Mouse (Mus musculus) testis, postnatal 10 days (tissue): ENCODE data around the gene Gpatch4.

Experiments used
- DNase-seq: peaks from one replicate; pipeline ENCODE4 v3.0.0; 2021; ENCODE audit warnings: low spot score

Gpatch4 gene

DNA sequence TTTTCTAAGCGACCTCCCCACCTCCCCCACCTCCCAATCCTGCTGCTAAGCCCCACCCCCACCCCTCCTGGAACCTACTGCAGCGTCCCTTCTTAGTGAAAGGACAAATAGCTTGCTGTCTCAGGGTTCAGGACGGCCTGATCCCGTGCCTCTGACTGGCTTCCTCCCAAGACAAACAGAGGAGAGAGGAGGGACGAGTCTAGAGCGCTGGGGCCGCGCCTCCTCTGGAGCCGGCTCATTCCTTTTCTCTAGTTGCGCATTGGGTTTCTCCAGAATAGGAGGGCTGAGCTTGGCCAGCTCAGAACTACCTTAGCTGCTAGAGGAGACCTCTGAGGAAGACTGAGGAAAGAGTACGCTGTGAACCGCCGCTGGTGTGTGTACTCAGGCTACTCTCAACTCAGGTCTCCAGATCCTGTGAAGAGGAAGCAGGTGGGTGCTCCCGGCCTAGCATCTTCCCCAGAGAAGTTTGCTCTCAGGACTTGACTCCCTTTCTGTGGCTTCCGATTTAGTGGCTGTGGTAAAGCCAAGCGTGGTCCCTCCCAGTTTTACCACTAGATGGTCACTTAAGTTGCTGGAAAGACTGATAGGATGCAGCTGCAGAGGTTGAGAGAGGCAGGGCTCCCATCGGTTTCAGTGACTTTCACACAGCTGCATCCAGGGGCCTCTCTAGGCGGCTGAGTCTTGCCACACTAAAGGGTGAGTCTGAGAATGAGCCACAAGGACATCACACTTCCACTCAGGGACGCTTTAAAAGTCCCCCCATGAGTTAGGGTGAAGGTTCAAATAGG lies 12.1 kb upstream of the Gpatch4 start:
- DNase-seq, result peak; percentile 59

DNA sequence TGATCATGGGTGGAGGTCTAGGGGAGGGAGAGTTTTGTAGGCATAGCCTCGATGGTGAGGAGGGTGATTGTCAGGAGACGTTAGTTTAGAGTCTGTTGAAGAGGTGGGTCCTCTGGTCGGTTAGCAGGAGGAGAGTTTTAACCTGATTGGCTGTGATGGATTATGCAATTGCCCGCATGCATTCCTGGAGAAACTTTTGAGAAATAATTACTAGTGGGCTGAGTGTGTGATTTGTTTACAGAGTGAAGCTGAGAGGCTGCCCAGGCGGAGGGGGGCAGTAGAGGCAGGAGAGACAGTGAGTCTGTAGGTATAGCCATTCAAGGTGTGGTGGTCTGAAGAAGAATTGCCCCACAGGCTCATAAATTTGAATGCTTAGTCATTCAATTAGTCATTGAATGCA lies 9.4 kb upstream of the Gpatch4 start:
- DNase-seq, result no peak

DNA sequence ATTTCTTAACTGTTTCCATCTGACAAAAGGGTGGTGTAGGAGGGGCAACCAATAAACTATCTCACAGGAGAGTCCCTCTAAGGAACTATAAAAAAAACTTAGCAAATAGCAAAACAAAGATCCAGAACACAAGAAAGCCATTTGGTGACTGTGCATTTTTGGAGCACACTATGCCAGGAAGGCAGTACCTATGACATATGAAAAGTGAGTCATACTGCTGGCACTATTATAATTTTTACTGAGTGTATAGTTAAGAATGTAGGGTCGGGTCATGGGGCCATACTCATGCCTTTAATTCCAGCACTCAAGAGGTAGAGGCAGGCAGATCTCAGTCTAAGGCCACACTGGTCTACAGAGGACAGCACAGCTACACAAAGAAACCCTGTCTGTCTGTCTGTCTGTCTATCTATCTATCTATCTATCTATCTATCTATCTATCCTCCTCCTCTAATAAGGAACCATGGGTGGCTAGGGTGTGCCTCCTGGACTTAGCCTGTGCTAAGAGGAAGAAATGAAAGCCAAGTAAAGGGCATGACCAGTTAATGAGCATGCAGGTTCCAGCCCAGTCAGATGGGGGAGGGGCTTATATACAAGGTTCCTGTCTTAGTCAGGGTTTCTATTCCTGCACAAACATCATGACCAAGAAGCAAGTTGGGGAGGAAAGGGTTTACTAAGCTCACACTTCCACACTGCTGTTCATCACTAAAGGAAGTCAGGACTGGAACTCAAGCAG lies 7.2 kb upstream of the Gpatch4 start:
- no peak for DNase-seq

DNA sequence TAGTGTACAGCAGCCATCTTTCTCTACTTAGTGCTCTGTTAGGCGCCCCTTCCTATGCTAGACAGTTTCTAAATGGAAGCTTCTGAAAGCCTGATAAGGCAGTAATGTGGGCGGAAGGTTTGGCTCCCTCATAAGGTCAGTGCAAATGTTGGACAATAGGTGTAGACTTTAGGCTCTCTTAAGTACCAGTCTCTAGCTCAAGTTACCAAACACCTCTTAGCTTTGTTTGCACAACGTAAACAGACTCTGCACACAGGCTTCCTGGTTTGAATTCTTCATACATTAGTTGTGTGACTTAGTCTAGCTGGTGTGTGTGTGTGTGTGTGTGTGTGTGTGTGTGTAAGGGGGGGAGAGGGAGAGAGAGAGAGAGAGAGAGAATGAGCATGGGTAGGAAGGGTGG lies 6.6 kb downstream of the Gpatch4 start:
- no peak for DNase-seq

DNA sequence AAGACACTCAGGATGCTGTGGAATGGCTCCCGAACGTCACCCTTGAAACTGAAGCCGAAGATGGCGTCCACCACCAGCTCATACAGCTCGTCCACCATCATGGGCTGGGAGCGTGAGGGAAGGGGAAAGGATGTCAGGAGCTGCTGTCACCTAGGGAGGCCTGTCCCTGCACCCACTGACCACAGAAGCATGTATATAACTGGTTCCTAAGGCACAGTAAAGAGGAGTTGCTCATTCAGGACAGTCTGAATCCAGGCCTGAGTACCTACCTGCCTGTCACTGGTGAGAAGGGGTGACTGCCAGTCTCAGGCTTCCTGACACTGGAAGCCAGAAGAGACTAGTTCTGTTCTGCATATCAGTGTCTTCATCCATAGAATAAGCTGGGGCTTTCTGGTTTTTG lies 14.1 kb downstream of the Gpatch4 start:
- no peak for DNase-seq

DNA sequence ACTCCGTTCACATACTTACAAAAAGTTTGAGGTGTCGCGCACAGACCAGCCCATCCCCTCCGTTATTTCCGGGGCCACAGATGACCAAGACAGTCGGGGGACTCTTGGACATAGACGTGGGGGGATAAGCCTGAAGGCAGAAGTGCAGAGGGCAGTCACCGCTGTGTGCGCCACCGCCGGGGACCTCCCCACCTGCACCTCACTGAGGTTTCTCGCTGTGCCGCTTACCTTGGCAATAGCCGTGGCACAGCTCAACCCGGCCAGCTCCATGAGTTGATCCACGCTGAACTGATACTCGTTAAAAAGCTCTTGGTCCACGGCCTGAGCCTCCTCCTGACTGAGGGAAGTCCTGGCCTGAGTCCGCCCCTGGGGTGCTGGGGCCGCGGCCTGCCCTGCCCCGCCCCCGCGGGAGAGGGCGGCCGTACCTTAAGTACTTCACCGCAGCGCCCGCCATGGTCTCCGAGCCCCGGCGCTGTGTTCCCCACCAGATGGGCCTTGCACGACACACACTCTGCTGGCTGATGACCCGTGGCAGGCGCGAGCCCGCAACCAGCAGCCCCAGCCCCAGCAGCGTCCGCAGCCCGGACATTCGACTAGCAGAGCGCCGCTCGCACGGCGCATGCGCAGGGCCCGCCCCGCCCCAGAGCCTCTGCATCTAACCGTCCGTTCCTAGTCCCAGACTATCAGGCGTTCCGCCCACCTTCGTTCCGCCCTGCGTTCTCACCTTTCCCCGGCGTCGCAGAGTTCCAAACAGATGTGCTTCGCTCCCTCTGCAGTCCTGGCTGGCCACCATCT lies 15.2 kb downstream of the Gpatch4 start, which contains the start of gene Naxe:
Gene Naxe, minus strand, starts transcription at position 594 of the 795 bp plus-strand sequence.
- DNase-seq, result peak; percentile 89

DNA sequence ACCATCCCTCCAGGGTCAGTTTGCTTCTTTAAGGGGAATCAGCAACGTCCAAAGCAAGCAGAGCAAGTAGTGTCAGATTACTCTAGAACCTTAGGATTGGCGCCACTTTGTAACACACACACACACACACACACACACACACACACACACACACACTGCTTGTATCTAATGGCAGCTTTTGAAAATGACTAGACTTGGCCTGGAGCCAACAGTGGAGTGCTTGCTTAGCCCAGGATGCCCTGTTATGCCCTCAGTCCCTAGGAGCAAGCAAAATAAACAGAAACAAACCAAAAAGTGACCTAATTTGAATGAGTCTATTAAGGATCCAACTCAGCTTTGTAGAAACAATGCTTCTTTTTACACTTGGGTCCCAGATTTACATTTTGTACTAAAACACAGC lies 25.5 kb downstream of the Gpatch4 start:
- no peak for DNase-seq

DNA sequence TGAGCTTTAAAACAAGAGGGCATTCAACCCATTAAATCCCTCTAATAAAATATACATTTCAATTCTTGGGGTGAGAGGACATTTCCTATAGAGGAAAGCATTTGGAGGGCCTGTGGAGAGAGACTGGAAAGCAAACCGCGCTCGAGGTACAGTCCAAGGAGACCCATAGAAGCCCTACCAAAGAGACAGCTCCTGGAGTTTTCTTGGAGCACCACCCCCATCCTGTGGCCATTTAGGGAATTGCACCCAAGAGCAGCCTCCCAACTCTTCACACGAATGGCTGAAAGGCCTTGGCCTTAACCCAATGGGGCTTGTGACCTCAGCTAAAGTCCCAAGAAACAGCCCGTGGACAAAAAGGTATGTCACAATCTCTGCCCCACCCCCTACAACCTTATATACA lies 28.9 kb downstream of the Gpatch4 start:
- DNase-seq, result peak; percentile 92

DNA sequence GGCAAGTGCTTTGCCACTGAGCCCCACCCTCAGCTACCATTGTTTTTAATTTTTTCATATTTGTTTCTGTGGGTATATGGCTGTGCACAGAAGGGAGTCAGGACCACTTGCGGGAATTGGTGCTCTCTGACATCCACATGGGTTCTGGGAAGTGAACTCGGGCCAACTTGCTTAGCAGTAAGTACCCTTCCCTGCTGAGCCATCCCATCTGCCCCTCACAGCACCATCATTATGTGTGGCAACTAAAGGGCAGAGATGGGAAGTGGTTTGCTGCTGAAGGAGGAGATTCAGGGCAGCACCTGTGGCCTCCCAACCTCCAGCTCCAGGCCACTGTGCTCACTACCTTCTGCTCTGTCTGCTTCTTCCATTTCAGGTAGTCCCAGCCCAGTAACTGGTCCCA lies 30.7 kb downstream of the Gpatch4 start:
- no peak for DNase-seq

DNA sequence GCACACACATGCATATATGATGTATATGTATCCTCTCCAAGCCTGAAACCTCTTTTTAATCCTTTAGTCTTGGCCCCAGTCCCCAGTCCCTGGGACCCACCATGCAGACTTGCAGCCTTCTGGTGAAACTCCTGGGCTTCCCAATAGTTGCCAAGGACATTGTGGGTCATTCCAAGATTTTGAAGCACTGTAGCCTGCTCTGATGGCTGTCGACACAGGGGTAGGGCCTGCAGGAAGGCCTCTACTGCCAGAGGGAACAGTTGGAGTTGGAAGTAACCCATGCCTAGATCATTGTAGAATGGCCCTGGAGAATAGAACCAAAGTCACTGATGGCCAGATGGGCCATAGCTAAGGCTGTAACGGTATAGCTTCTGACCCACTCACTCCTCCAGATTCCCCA lies 31.4 kb downstream of the Gpatch4 start:
- no peak for DNase-seq

DNA sequence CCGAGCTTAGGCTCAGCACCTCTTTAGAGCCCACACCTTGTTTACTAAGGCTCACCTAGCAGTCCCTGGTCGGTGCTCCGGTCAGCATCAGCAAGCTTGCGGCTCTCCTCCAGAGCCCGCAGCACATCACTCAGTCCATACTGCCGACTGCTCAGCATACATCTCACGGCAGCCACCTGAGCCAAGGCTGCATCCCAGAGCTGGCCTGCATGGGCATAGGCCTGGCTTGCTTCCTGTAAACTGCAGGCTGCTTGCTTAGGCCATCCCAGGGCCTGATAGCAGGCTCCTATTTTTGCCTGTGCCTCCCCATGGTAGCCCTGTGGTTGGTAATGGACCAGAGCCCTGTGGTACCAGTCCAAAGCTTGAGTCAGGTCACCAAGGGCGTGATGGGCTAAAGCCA lies 31.9 kb downstream of the Gpatch4 start:
- no peak for DNase-seq

DNA sequence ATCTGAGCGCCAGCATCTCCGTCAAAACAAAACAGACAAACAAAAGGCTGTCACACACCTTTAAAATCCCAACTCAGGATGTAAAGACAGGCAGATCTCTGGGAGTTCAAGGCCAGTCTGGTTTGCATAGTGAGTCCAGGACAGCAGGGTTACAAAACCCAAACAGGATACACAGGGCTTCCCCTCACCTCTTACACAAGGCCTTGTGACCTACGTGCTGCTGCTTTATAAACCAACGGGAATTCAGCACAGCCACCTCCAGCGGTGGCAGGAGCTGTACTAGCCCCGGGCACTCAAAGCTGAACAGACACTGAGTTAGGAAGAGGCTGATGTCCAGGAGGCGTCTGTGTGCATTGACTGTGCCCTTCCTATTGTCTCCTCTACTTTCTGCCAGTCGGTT lies 34.5 kb downstream of the Gpatch4 start:
- no peak for DNase-seq

DNA sequence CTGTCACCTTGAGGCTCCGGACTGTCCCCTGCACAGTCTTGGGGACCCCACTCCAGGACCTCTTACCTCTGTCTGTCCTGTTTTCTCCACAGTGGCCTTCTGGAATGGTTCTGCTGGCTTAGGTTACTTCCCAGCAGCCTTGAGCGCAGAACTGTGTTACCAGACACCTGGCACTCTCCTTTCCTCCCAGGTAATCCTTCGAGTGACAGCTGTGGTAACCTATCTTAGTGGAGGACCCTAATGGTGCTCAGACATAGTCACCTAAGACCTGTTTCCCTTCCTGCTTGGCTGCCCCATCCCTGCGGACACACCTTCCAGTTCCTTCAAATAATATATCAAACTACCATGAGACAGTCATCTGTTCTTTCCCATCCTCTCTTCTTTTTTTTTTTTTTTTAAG lies 35.3 kb downstream of the Gpatch4 start, which contains the start of gene Ttc24:
Gene Ttc24, minus strand, starts transcription at position 101 of the 400 bp plus-strand sequence.
- no peak for DNase-seq

DNA sequence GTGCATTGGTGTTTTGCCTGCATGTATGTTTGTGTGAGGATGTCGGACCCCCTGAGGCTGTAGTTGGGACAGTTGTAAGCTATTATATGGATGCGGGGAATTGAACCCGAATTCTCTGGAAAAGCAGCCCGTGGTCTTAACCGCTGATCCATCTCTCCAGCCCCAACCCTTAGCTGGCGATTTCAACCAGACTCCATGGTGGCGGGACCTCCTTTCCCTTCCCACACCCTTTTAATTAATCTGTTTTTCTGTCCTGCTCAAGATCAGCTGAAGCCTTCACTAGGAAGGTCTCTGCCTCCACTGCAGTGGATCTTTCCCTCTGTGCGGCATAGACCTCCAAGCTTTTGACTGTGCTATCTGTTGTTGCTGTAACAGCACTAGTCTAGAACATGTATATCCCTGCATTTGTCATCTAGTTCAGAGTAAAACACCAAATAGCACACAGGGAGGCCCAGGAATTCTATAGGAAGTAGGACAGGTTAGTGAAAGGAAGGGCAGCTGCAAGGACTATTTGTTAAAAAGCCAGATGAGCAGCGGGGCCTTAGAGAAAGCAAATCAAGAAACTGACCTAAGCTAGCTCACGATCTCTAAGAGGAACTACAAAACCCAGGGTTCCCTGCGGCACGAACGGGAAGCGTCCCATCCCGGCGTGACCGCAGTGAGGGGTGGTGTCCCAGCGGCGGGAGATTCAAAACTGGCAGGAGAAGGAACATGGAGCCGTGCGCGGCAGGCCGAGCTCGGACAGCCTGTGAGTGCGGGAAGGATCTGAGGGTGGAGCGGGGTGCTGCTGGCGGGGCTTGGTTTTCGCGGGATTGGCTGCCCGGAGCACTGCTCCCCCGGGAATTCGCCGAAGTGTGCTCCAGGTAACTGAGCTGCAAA lies 38.7 kb downstream of the Gpatch4 start, which contains the start of gene Iqgap3:
Gene Iqgap3, plus strand, starts transcription at position 627 of the 879 bp plus-strand sequence.
- peak; percentile 94 for DNase-seq

DNA sequence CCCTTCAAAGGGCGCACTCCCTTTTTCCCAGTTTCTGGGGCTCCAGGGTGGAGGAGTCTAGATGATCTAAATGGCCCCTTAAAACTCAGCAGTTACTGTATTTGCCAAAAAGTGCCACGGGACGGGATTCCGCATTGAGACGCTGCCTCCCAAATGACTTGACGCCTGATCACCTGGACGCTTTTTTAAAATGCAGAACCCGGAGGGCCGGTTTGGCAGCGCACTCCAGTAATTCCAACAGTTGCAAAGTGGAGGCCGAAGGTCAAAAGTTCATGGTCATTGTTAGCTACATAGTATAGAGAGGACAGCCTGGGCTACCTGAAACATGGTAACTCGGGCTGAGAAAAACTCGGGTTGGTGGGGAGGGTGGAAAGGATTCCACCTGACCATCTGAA lies 39.3 kb downstream of the Gpatch4 start:
- no peak for DNase-seq

DNA sequence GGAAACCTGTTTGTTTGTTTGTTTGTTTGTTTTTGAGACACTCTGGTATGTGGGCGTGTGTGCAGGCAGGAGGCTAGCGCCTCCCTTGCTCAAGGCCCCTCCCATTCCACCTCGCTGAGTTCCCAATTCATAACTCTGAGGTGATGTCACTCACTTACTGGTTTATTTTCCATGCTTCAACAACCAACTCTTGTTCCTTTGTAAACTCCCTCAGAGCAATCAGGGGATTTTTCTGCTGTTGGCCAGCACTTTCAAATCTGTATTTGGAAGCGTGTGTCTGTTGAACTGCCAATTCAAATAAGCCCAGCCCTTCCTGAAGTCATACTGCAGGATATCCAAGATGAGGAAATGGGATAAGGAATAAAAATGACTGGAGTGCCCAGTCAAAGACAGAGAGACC lies 39.8 kb downstream of the Gpatch4 start:
- no peak for DNase-seq

DNA sequence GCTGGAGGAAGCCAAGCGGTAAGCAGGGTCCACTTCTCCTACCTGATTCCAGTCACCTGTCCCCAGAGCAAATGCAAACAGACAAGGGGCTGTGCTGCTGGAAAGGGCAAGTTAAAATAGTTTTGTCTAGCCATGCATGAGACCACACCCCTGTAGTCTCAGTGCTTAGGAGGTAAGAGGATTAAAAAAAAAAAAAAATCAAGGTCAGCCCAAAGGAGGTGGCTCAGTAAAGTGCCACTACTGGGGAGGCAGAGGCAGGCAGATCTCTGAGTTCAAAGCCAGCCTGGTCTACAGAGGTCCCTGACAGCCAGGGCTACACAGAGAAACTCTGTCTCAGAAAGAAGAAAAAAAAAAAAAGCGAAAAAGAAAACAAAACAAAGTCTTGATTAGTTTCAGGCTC lies 41.1 kb downstream of the Gpatch4 start:
- DNase-seq, result no peak

DNA sequence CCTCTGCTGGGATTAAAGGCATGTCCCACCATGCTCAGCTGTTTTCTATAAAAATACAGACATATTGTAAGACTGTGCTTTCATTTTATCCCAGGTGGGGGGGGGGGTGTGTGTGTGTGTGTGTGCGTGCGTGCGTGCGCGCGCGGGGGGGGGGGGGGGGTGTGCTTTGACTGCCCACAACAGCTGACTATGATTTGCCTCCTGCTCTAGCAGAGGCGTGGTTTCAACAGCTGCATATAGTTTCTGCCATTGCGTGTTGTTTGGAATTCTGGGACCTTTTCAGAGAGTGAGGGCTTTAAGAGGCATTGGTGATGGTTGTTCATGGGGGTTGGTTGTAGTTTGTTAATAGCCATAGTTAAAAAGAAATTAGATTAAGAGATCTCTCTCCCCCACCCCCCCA lies 42.6 kb downstream of the Gpatch4 start:
- no peak for DNase-seq

DNA sequence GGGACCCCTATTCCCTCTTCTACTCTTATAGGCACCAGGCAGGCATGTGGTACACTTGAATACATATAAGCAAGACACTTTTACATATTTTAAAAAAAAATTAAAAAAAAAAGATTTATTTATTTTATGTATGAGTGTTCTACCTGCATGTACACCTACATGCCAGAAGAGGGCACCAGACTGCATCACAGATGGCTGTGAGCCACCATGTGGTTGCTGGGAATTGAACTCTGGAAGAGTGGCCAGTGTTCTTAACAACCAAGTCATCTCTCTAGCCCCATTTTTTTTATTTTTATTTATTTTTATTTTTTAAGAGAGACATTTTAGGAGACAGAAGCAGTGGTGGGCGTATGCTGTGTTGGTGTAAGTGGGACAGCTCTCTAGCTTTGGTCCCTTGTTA lies 44.8 kb downstream of the Gpatch4 start:
- DNase-seq, result no peak

DNA sequence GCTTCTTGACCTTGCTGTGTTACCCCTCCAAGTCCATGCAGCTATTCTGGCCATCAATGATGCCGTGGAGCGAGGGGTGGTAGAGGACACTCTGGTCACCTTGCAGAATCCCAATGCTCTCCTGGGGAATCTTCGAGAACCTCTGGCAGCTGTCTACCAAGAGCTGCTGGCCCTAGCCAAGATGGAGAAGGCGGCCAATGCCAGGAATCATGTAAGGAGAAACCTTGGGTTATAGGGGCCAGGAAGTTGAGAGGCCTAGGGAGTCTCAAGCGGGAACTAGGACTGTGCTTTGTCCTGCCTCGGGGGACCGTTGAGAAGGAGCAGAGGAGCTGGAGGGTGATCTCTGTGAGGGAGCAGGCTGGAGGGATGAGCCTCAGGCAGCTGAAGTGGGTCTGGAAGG lies 47.2 kb downstream of the Gpatch4 start:
- DNase-seq, result no peak

DNA sequence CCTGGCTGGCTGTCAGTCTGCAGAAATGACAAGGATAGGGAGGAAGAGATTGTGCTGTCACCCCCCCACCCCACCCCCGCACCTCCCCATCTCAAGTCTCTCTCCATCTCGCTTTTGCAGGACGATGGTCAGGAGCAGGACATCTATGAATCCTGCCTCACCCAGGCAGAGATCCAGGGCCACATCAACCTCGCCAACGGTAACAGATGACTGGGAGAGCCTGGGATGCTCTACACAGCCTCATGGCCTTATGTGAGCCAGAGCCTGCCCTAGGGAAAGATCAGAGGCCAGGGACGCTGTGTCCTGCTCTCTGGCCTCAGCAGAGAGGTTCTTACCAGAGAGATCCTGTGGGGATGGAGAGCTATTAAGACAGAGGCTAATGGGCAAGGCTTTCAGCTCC lies 47.7 kb downstream of the Gpatch4 start:
- no peak for DNase-seq

DNA sequence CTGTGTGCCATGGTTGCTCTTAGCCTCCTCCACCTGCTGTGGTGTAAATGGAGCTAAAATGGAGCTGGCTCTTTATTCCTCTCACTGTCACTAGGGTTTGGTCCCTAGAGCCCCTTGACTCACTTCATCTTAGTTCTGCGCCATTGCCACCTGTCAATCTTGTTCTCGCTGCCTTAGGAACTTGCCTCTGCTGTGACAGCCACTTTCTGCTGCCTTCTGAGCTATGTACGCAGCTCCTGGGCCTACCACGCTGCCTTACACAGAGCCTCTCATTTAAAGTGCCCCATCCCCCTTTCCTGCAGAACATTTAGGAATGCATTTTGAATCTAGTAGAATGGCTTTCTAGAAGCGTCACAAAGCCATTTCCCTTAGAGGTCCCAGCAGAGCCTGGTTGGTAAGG lies 51.2 kb downstream of the Gpatch4 start:
- DNase-seq, result no peak
